Mouse (Mus musculus): Measurements from ENCODE around the gene Acpp. TPM values are rescaled to one million over a fixed set of nuclear protein-coding genes. Genes with fewer than 3 reads are reported as not detected.

Acpp gene
- polyA plus RNA-seq, 1 experiment from 2014 or later, result 0.22 TPM

- DNase-seq (ENCODE audit: low spot score), result no peak
- Histone ChIP-seq H3K9me3 (no peaks in the 10 kb centered on the region), H3K27me3 (ENCODE audit: insufficient read depth, poor library complexity, severe bottlenecking) (no peaks in the 10 kb centered on the region), H3K4me1 (replicated peaks) (peaks cover 3% of the 10 kb centered on the region; the same call in 1 of the 2 replicates), H3K4me3 (no peak overlapping the region), H3K27ac (no peak overlapping the region), H3K36me3 (no peaks in the 10 kb centered on the region)
- WGBS, result 24% methylated on average over 8 of the region's 8 CpGs
Observed at GRCm38 (mm10) chr9:104282536-104282935, 55.0 kb downstream of the Acpp start.

DNA sequence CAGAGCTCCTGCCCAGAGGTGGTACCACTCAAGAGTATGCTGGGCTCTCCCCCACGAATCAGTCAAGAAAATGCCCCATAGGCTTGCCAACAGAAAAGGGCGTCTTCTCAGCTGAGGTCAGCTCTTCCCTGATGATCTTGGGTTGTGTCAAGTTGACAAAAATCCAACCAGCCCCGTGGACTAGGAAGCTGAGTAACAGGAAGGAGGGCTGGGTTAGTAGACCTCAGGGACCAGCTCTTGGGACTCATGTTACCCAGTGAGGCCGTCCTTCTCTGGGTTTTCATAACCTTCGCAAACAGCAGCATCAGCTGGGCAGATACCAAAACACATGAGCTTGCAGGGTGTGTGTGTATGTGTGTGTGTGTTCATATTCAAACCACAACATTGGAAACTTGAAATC is 55.8 kb downstream of the Acpp start:
- no peak for DNase-seq (ENCODE audit: low spot score)
- Histone ChIP-seq H3K27ac (no peak overlapping the region), H3K4me1 (replicated peaks) (peaks cover 3% of the 10 kb centered on the region), H3K9me3 (no peaks in the 10 kb centered on the region), H3K27me3 (ENCODE audit: insufficient read depth, poor library complexity, severe bottlenecking) (no peaks in the 10 kb centered on the region), H3K4me3 (no peak overlapping the region), H3K36me3 (no peaks in the 10 kb centered on the region)
- 81% methylated on average over 5 of the region's 5 CpGs for WGBS

DNA sequence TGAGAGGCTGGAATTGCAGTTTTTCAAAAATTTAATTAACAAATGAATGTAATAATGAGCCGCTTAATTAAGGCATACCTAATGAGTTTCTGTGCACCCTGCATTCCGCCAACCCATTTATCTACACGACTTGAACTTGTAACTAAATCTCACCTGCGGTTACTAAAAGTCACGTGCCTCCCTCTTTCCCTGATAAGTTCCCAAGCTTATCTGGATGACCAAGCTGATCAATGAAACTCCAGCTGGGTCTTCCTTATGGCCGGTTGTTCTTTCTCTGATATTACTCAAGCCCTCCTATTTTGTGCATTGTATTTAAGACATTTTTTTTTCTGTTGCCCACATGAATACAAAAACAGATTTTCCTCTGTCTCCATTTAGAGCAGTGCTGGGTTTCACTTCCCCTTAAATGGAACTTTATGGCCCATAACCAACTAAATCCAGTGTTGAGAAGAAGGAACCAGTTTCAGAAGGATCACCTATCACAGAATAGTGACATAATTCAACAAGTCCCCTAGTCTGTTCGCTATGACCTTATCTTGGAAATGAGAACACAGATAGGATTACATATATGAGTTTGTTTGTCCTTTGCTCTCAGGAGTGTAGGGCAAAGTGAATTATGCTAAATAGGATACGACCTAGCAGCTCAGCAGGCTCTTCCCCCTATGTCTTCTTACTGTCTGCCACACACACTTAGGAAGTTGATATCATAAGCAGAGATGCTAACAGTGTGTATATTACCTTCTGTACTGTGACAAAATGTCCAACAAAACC is 56.6 kb downstream of the Acpp start:
- Histone ChIP-seq H3K27ac (no peak overlapping the region), H3K9me3 (no peaks in the 10 kb centered on the region), H3K4me3 (no peak overlapping the region), H3K27me3 (ENCODE audit: insufficient read depth, poor library complexity, severe bottlenecking) (no peaks in the 10 kb centered on the region), H3K36me3 (no peaks in the 10 kb centered on the region), H3K4me1 (replicated peaks) (peaks cover 3% of the 10 kb centered on the region)
- no peak for DNase-seq (ENCODE audit: low spot score)
- 89% methylated on average over 8 of the region's 8 CpGs for WGBS

DNA sequence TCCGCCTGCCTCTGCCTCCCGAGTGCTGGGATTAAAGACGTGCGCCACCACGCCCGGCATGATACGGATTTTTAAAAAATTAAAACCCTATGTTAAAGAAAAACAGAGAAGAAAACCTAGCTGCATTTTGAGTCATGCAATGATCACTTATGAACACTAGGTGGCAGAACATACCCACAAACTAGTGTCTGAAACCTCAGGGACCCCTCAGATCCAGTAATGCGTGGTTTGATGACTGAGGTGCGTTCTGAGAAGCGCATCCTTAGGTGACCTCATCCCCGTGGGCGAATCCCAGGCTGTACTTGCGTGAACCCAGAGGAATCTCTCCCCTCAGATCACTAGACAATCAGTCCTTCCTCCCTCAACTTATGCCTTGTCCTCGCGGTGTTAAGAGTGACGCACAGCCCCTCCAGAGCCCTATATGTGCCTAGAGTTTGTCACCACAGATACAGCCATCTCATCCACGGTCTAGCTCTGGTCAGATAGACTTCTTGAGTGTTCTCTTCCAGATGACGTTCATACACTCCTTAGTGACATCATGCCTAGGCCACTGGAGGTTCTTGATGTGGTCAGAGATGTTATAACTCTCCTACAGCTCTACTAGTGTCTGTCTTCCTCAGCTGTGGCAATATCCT is 59.9 kb downstream of the Acpp start:
- peak; percentile 33 for DNase-seq (ENCODE audit: low spot score)
- H3K4me3 ChIP-seq, result peak overlapping the region; percentile 29

GRCm38 (mm10) chr9:104275084-104275785 is 62.3 kb downstream of the Acpp start:
- no peak for DNase-seq (ENCODE audit: low spot score)
- H3K4me1 ChIP-seq (replicated peaks), result no peaks in the 10 kb centered on the region; the same call in 1 of the 2 replicates
- no peaks in the 10 kb centered on the region for H3K36me3 ChIP-seq
- WGBS, result 88% methylated on average over 17 of the region's 17 CpGs
- no peaks in the 10 kb centered on the region for H3K27me3 ChIP-seq (ENCODE audit: insufficient read depth, poor library complexity, severe bottlenecking)
- no peak overlapping the region for H3K4me3 ChIP-seq
- no peaks in the 10 kb centered on the region for H3K9me3 ChIP-seq
- H3K27ac ChIP-seq, result no peak overlapping the region

More for the DNA sequence above, 59.9 kb downstream of the Acpp start:
- Histone ChIP-seq H3K27me3 (ENCODE audit: insufficient read depth, poor library complexity, severe bottlenecking) (no peaks in the 10 kb centered on the region), H3K36me3 (no peaks in the 10 kb centered on the region), H3K9me3 (no peaks in the 10 kb centered on the region), H3K4me1 (replicated peaks) (peaks cover 3% of the 10 kb centered on the region), H3K27ac (no peak overlapping the region)
- WGBS, result 25% methylated on average over 18 of the region's 18 CpGs

- no peaks in the 10 kb centered on the region for H3K9me3 ChIP-seq
- no peaks in the 10 kb centered on the region for H3K36me3 ChIP-seq
- no peak overlapping the region for H3K4me3 ChIP-seq
- H3K27ac ChIP-seq, result no peak overlapping the region
- no peaks in the 10 kb centered on the region for H3K27me3 ChIP-seq (ENCODE audit: insufficient read depth, poor library complexity, severe bottlenecking)
- no peaks in the 10 kb centered on the region; the same call in 1 of the 2 replicates for H3K4me1 ChIP-seq (replicated peaks)
- no peak for DNase-seq (ENCODE audit: low spot score)
- WGBS, result 83% methylated on average over 4 of the region's 4 CpGs
Observed at GRCm38 (mm10) chr9:104272057-104272456, 65.5 kb downstream of the Acpp start.

GRCm38 (mm10) chr9:104271642-104272041 is 65.9 kb downstream of the Acpp start:
- no peaks in the 10 kb centered on the region for H3K27me3 ChIP-seq (ENCODE audit: insufficient read depth, poor library complexity, severe bottlenecking)
- H3K4me3 ChIP-seq, result no peak overlapping the region
- no peaks in the 10 kb centered on the region for H3K4me1 ChIP-seq (replicated peaks)
- H3K9me3 ChIP-seq, result no peaks in the 10 kb centered on the region
- WGBS, result 80% methylated on average over 4 of the region's 4 CpGs
- H3K27ac ChIP-seq, result no peak overlapping the region
- DNase-seq (ENCODE audit: low spot score), result no peak
- H3K36me3 ChIP-seq, result no peaks in the 10 kb centered on the region

DNA sequence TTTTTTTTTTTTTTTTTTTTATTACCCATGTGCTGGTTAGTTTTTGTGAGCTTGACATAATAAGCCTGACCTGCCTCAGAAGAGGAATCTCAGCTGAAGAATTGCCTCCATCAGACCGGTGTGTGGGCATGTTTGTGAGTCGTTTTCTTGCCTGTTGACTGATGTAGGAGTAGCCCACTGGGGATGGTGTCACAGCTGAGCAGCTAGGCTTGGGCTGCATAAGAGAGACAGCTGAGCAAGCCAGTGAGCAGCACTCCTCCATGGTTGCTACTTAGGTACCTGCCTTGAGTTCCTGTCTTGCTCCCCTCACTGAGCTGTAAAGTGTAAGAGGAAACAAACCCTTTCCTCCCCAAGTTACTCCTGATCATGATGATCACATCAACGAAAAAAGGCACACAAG is 67.6 kb downstream of the Acpp start:
- no peaks in the 10 kb centered on the region for H3K36me3 ChIP-seq
- H3K27me3 ChIP-seq (ENCODE audit: insufficient read depth, poor library complexity, severe bottlenecking), result no peaks in the 10 kb centered on the region
- WGBS, result 81% methylated on average over 3 of the region's 3 CpGs
- H3K4me1 ChIP-seq (replicated peaks), result no peaks in the 10 kb centered on the region
- DNase-seq (ENCODE audit: low spot score), result no peak
- H3K9me3 ChIP-seq, result no peaks in the 10 kb centered on the region
- H3K27ac ChIP-seq, result no peak overlapping the region
- H3K4me3 ChIP-seq, result no peak overlapping the region

DNA sequence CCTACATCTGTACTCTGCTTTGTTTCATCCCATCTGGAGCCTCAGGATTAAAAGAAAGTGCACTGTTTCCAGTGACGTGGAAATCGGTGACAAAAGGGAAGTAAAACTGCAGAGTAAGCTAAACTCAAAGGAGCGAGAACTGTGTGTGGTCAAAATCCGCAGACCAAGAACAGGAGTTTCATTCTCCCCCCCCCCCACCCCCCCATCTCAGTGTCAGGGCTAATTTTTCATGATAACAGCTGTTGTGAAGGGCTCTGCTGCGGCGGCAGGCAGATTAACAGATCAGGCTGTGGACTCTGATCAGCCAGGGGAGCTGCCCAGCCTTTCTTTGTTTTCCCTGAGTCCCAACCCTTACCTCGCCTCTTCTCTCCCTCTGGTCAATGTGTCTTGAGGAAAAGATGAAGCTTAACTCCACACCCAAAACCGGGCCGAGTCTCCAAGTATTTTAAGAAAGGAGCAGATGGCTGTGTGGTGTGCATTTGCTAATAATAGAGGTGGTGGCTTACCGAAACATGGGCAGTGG is 68.1 kb downstream of the Acpp start:
- DNase-seq (ENCODE audit: low spot score), result no peak
- H3K4me3 ChIP-seq, result no peak overlapping the region
- H3K27me3 ChIP-seq (ENCODE audit: insufficient read depth, poor library complexity, severe bottlenecking), result no peaks in the 10 kb centered on the region
- no peaks in the 10 kb centered on the region for H3K4me1 ChIP-seq (replicated peaks)
- H3K9me3 ChIP-seq, result no peaks in the 10 kb centered on the region
- no peaks in the 10 kb centered on the region for H3K36me3 ChIP-seq
- H3K27ac ChIP-seq, result no peak overlapping the region; the same call in 1 of the 2 replicates
- WGBS, result 59% methylated on average over 10 of the region's 10 CpGs

- Histone ChIP-seq H3K4me1 (replicated peaks) (peaks cover 18% of the 10 kb centered on the region), H3K36me3 (no peaks in the 10 kb centered on the region), H3K27me3 (ENCODE audit: insufficient read depth, poor library complexity, severe bottlenecking) (no peaks in the 10 kb centered on the region), H3K4me3 (no peak overlapping the region), H3K9me3 (no peaks in the 10 kb centered on the region), H3K27ac (no peak overlapping the region)
- 76% methylated on average over 2 of the region's 2 CpGs for WGBS
- DNase-seq (ENCODE audit: low spot score), result no peak
Observed at GRCm38 (mm10) chr9:104264567-104264966, 73.0 kb downstream of the Acpp start.

DNA sequence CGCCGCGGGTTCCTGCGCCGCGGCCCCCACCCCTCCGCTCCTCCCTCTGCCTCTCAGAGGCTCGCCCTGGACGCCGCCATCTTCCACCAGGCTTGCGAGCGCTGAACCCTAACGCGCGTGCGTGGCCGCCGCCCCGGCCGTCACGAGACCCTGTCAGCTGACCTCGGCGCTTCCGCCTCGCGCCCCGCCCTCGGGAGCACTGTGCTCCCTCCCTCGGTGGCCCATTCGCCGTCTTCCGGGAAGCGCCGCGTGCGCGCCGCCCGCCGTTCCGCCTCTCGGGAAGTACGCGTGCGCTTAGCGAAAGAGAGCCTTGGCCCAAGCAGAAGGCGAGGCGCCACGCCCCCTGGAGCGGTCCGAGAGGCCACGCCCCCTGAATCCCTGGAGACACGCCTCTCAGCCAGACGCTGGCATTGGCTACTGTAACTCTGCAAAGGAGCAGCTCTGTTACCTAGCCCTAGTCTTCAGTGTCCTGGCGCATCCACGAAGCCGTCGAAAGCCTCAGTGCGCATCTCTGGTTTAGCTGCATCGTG is 74.7 kb downstream of the Acpp start, which contains the start of gene Dnajc13:
Dnajc13 (minus strand) TSS at position 108 of the 530 bp plus-strand sequence.
- DNase-seq (ENCODE audit: low spot score), result peak; percentile 98
- WGBS, result under 1% methylated on average over 60 of the region's 60 CpGs
- Histone ChIP-seq H3K36me3 (no peaks in the 10 kb centered on the region), H3K27me3 (ENCODE audit: insufficient read depth, poor library complexity, severe bottlenecking) (no peaks in the 10 kb centered on the region), H3K9me3 (no peaks in the 10 kb centered on the region), H3K4me3 (peak within 1 kb of the TSS; percentile 93), H3K27ac (peak within 1 kb of the TSS; percentile 95), H3K4me1 (replicated peaks) (peaks cover 18% of the 10 kb centered on the region)

DNA sequence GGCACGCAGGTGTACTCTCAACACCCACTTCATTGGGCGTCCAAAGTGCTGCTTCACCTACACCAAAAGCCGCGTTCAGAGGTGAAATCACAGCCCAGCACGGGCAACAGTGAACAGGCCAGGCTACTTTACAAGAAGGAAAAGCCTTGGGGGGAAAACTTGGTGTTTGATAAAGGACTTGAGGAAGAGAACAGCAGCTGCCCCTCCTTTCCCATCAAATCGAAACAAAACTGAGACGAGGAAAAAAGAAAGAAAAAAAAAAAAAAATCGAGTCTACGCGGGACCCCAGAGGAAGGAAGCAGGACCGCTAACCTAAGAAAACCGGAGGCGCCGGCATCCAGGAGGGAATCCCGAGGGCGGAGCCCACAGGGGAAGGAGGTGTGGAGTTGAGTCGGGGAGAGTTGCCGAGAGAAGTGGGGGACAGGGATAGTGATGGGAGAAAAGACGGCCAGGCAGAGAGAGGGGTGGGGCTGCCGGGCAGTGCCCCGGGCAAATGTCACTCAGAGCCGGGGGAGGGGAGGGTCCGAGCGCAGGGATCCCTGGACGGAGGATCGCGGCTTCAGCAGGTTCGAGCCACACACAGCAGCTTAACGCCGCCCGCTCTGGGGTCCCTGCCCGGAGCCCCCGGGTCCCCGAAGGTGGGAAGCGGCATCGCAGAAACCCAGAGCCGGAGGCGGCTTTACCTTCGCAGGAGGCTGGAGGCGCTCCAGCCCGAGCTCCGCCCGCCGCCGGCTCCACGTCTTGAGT is 75.4 kb downstream of the Acpp start:
- peaks cover 18% of the 10 kb centered on the region for H3K4me1 ChIP-seq (replicated peaks)
- H3K9me3 ChIP-seq, result no peaks in the 10 kb centered on the region
- under 1% methylated on average over 46 of the region's 46 CpGs for WGBS
- H3K4me3 ChIP-seq, result peak overlapping the region; percentile 93
- H3K36me3 ChIP-seq, result no peaks in the 10 kb centered on the region
- peak overlapping the region; percentile 95 for H3K27ac ChIP-seq
- DNase-seq (ENCODE audit: low spot score), result peak; percentile 68
- H3K27me3 ChIP-seq (ENCODE audit: insufficient read depth, poor library complexity, severe bottlenecking), result no peaks in the 10 kb centered on the region
